Mouse (Mus musculus): ENCODE results near the gene Rbm28. TPM values are rescaled to one million over a fixed set of nuclear protein-coding genes. Genes with fewer than 3 reads are reported as not detected.

Rbm28 gene
- total RNA-seq, 2 experiments from 2014 or later = 58.5 to 84.2 TPM

GRCm38 (mm10) chr6:29087921-29088709, 76.7 kb downstream of the Rbm28 start:
- ATAC-seq (replicated peaks; ENCODE audit: poor library complexity, severe bottlenecking) = no peak

- ATAC-seq (replicated peaks; ENCODE audit: poor library complexity, severe bottlenecking) = no peak
Measured at GRCm38 (mm10) chr6:29084401-29084800, 80.4 kb downstream of the Rbm28 start.

GRCm38 (mm10) chr6:29082776-29083354, 81.9 kb downstream of the Rbm28 start:
- no peak for ATAC-seq (replicated peaks; ENCODE audit: poor library complexity, severe bottlenecking)

- ATAC-seq (replicated peaks; ENCODE audit: poor library complexity, severe bottlenecking) = no peak
Measured at GRCm38 (mm10) chr6:29081826-29082363, 82.9 kb downstream of the Rbm28 start.

GRCm38 (mm10) chr6:29079291-29079690, 85.5 kb downstream of the Rbm28 start:
- ATAC-seq (replicated peaks; ENCODE audit: poor library complexity, severe bottlenecking) = no peak

DNA sequence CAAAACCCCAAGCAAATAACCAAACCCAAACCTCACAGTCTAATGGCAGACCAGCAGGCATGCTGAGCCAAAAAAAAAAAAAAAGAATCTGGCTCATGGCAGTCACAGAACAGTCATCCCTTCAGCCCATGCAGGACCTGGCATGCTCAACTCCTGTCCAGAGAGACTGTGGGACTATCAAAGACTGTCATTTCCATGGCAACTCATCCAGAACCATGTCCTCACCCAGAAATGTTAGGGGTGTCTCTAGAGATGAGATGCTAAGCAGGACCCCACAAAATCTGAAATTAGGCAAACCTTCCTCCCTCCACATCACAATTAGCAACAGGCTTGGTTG, 90.7 kb downstream of the Rbm28 start:
- ATAC-seq (replicated peaks; ENCODE audit: poor library complexity, severe bottlenecking) = no peak

Other genes starting within 250 kb of the Rbm28 start
- gene Lep, start 104.8 kb downstream of the Rbm28 start, total RNA-seq (2014; fragmentation: Nextera tagmentation) = not detected in 2 replicates
- gene Lep, start 104.8 kb downstream of the Rbm28 start, total RNA-seq (2017) = not detected in 2 replicates
- not detected in 2 replicates for gene Prrt4, start 14.6 kb upstream of the Rbm28 start, total RNA-seq (2014; fragmentation: Nextera tagmentation)
- not detected in 2 replicates for gene Prrt4, start 14.6 kb upstream of the Rbm28 start, total RNA-seq (2017)
- 109 and 124 TPM in 2 replicates for gene Impdh1, start 51.4 kb upstream of the Rbm28 start, total RNA-seq (2014; fragmentation: Nextera tagmentation)
- gene Impdh1, start 51.4 kb upstream of the Rbm28 start, total RNA-seq (2017) = 110 and 120 TPM in 2 replicates
- gene Hilpda, start 107.5 kb upstream of the Rbm28 start, total RNA-seq (2014; fragmentation: Nextera tagmentation) = 14.0 and 15.5 TPM in 2 replicates
- 9.7 and 17.7 TPM in 2 replicates for gene Hilpda, start 107.5 kb upstream of the Rbm28 start, total RNA-seq (2017)
- gene Fam71f2, start 114.6 kb upstream of the Rbm28 start, total RNA-seq (2014; fragmentation: Nextera tagmentation) = not detected in 2 replicates
- 0.88 TPM in 1 of 2 replicates, not detected in the other for gene Fam71f2, start 114.6 kb upstream of the Rbm28 start, total RNA-seq (2017)
- gene Fam71f1, start 154.1 kb upstream of the Rbm28 start, total RNA-seq (2014; fragmentation: Nextera tagmentation) = not detected in 2 replicates
- not detected in 2 replicates for gene Fam71f1, start 154.1 kb upstream of the Rbm28 start, total RNA-seq (2017)
- 72.1 and 86.1 TPM in 2 replicates for gene Calu, start 183.1 kb upstream of the Rbm28 start, total RNA-seq (2014; fragmentation: Nextera tagmentation)
- gene Calu, start 183.1 kb upstream of the Rbm28 start, total RNA-seq (2017) = 228 and 237 TPM in 2 replicates
- gene Opn1sw, start 223.5 kb upstream of the Rbm28 start, total RNA-seq (2014; fragmentation: Nextera tagmentation) = not detected in 2 replicates
- not detected in 2 replicates for gene Opn1sw, start 223.5 kb upstream of the Rbm28 start, total RNA-seq (2017)
- not detected in 2 replicates for gene Ccdc136, start 231.3 kb upstream of the Rbm28 start, total RNA-seq (2014; fragmentation: Nextera tagmentation)
- gene Ccdc136, start 231.3 kb upstream of the Rbm28 start, total RNA-seq (2017) = not detected in 2 replicates